Mouse (Mus musculus) testis, postnatal 10 days (tissue): Measurements from ENCODE around the gene Ccdc106.

Experiments
- DNase-seq: peaks from one replicate; pipeline ENCODE4 v3.0.0; 2021; ENCODE audit warnings: low spot score

The Ccdc106 gene

GRCm38 (mm10) chr7:5080815-5081214, 60.5 kb downstream of the Ccdc106 start:
- DNase-seq = peak; percentile 40

GRCm38 (mm10) chr7:5081241-5081640, 60.9 kb downstream of the Ccdc106 start:
- peak; percentile 39 for DNase-seq

- DNase-seq = peak; percentile 40
These were observed 61.6 kb downstream of the Ccdc106 start for GRCm38 (mm10) chr7:5081939-5082338.

GRCm38 (mm10) chr7:5083325-5084105, 63.2 kb downstream of the Ccdc106 start:
- DNase-seq = peak; percentile 44

- DNase-seq = no peak
These were observed 65.2 kb downstream of the Ccdc106 start for GRCm38 (mm10) chr7:5085512-5085911.

- DNase-seq = peak; percentile 58
These were observed 66.6 kb downstream of the Ccdc106 start for GRCm38 (mm10) chr7:5086921-5087440.

- DNase-seq = no peak
These were observed 67.5 kb downstream of the Ccdc106 start for GRCm38 (mm10) chr7:5087886-5088285.

GRCm38 (mm10) chr7:5089853-5090252, 69.5 kb downstream of the Ccdc106 start:
- no peak for DNase-seq

GRCm38 (mm10) chr7:5091008-5091728, 70.8 kb downstream of the Ccdc106 start:
- DNase-seq = peak; percentile 39

GRCm38 (mm10) chr7:5092381-5092780, 72.0 kb downstream of the Ccdc106 start:
- peak; percentile 39 for DNase-seq

GRCm38 (mm10) chr7:5092831-5093510, 72.6 kb downstream of the Ccdc106 start:
- peak; percentile 51 for DNase-seq

GRCm38 (mm10) chr7:5098769-5099168, 78.4 kb downstream of the Ccdc106 start:
- DNase-seq = no peak

- DNase-seq = no peak
These were observed 79.4 kb downstream of the Ccdc106 start for GRCm38 (mm10) chr7:5099796-5100195.

- no peak for DNase-seq
These were observed 80.8 kb downstream of the Ccdc106 start for GRCm38 (mm10) chr7:5101066-5101663.

- no peak for DNase-seq
These were observed 82.2 kb downstream of the Ccdc106 start for GRCm38 (mm10) chr7:5102564-5102963.

GRCm38 (mm10) chr7:5108272-5108671, 87.9 kb downstream of the Ccdc106 start:
- DNase-seq = no peak

GRCm38 (mm10) chr7:5109301-5109700, 88.9 kb downstream of the Ccdc106 start:
- DNase-seq = peak; percentile 11
